Mouse (Mus musculus) heart, postnatal 0 days (tissue): ENCODE results near the gene Ctla4. TPM values are rescaled to one million over a fixed set of nuclear protein-coding genes. Genes with fewer than 3 reads are reported as not detected.

Experiments
- ATAC-seq: fragments of 200-750 bp; cut with Nextera tagmentation; 2 replicates; pipeline ENCODE4 v1.8.0; 2017; ENCODE audit warnings: low read depth, moderate number of reproducible peaks, moderate library complexity; ENCODE audit not compliant: insufficient read depth
- DNase-seq: peaks from one replicate; pipeline ENCODE4 v3.0.0-alpha.2; 2016; ENCODE audit warnings: low spot score
- H3K27ac ChIP-seq: fragments of 300-500 bp; sonication (generic); 2 replicates; pipeline ENCODE4 v1.5.1; 2014; ENCODE audit warnings: low read depth, mild to moderate bottlenecking
- H3K27me3 ChIP-seq: fragments of 300-500 bp; sonication (generic); 2 replicates; pipeline ENCODE4 v1.6.1; 2014; ENCODE audit warnings: low read length, mixed read lengths; ENCODE audit not compliant: control insufficient read depth, insufficient read depth
- H3K36me3 ChIP-seq: fragments of 300-500 bp; sonication (generic); replicated peaks from 2 replicates; pipeline ENCODE4 v1.6.1; 2014; ENCODE audit warnings: low read length, mixed read lengths; ENCODE audit not compliant: control insufficient read depth, insufficient read depth
- H3K4me1 ChIP-seq: fragments of 300-500 bp; sonication (generic); 2 replicates; pipeline ENCODE4 v1.6.1; 2014; ENCODE audit warnings: antibody characterized with exemption; ENCODE audit not compliant: control insufficient read depth, insufficient read depth
- H3K4me2 ChIP-seq: fragments of 300-500 bp; sonication (generic); 2 replicates; pipeline ENCODE4 v1.6.1; 2014; ENCODE audit warnings: low read depth, mild to moderate bottlenecking, low read length, moderate library complexity
- H3K4me3 ChIP-seq: fragments of 300-500 bp; sonication (generic); 2 replicates; pipeline ENCODE4 v1.5.1; 2014; ENCODE audit warnings: low read depth, low read length
- H3K9ac ChIP-seq: fragments of 300-500 bp; sonication (generic); replicated peaks from 2 replicates; pipeline ENCODE4 v1.6.1; 2014; ENCODE audit warnings: low read depth, low read length, mixed read lengths
- H3K9me3 ChIP-seq: fragments of 300-500 bp; sonication (generic); replicated peaks from 2 replicates; pipeline ENCODE4 v1.6.1; 2016; ENCODE audit warnings: low read length; ENCODE audit not compliant: control insufficient read depth
- CTCF ChIP-seq: IDR thresholded peaks from 2 replicates; pipeline ENCODE4 v1.5.1; 2016; ENCODE audit warnings: antibody characterized with exemption, control low read depth, low read depth
- EP300 ChIP-seq: IDR thresholded peaks from 2 replicates; pipeline ENCODE4 v1.6.1; 2016; ENCODE audit warnings: antibody characterized with exemption, low read depth
- WGBS: fragments of 180-500 bp; shearing (Covaris S2); extraction: QIAGEN DNeasy Blood & Tissue Kit; methylation state at CpG from one replicate; pipeline ENCODE4 v1.1.7; 2014; 5-methylcytosine and 5-hydroxymethylcytosine counted together
- polyA plus RNA-seq: library from polyadenylated mRNA; unstranded; fragments of >200 nt; fragmentation: Nextera tagmentation; extraction: Ambion mirVana; gene quantifications from 2 replicates; pipeline ENCODE4 v1.2.1, GENCODE M21; 2015
- total RNA-seq: library from RNA; depleted of rRNA; stranded (reverse); fragments of >200 nt; gene quantifications from 2 replicates; pipeline ENCODE4 v1.2.3, GENCODE M21; 2014; ENCODE audit warnings: low replicate concordance

Ctla4 gene
- total and polyA plus RNA-seq, 2 experiments from 2014 or later: not detected

DNA sequence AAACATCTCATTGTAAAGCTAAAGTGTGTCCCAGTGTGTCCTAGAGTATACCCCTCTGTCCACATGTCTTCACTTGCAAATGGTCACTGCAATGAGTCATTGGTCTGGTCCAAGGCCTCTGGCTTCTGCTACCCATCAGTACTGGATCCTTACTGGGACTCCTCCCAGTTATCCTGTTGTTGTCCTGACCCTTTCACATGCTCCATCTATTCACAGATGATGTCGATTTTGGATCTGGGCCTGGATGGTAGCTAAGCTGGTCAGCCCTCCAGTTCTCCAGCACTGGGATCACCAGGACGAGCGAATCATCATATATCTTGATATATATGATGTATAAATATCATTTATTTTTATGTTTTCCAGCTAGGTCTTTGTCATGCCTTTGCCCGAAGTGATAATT is 37.0 kb upstream of the Ctla4 start:
- Histone ChIP-seq H3K36me3 (no peaks in the 10 kb centered on the region), H3K9me3 (no peaks in the 10 kb centered on the region), H3K4me3 (no peak overlapping the region), H3K27ac (no peak overlapping the region), H3K27me3 (no peaks in the 10 kb centered on the region), H3K4me1 (peaks cover 29% of the 10 kb centered on the region), H3K4me2 (no peak overlapping the region), H3K9ac (no peak overlapping the region)
- no peak for TF ChIP-seq CTCF
- no peak for TF ChIP-seq EP300
- 91% methylated on average over 4 of the region's 4 CpGs for WGBS
- DNase-seq (no peak), ATAC-seq (no peak)

DNA sequence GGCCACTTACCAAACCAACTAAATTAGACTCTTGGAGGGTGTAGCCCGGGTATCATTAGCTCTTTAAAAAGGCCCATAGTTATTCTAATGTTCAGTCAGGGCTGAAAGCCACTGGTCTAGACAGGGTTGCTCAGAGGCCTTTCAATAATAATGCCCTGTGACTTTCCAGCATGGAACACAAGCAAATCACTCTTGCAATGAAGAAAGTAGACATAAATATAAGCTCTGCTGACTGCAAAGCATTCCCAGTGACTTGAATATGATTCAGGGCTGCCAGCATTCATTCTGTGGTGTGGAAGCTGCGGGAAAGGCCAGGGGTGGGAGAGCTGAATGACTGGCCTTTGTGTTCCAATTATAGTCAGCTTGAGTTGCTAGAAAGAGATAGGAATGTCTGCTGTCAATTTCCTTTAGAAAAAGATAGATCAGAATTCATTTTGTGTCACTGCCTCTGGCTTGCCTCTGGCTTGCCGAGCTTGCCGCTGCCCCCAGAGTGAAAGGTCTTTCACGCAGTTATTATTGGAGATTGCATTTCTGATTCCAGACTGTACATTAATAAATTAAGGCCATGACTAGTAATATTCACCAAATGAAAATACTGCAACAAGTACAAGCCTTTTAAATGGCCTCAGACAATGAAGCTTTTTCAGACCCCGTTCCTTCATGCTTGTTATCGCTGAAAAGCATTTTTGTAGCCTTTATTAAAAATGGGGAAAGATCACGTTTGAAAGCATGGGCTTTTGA is 35.6 kb upstream of the Ctla4 start:
- no peaks in the 10 kb centered on the region for H3K27me3 ChIP-seq
- no peak overlapping the region for H3K4me2 ChIP-seq
- peak; percentile 62 for DNase-seq
- 38% methylated on average over 8 of the region's 8 CpGs for WGBS
- H3K36me3 ChIP-seq: no peaks in the 10 kb centered on the region
- no peaks in the 10 kb centered on the region for H3K9me3 ChIP-seq
- peaks cover 29% of the 10 kb centered on the region for H3K4me1 ChIP-seq
- H3K27ac ChIP-seq: peak overlapping the region; percentile 52
- no peak for ATAC-seq
- no peak for TF ChIP-seq EP300
- H3K4me3 ChIP-seq: no peak overlapping the region
- no peak overlapping the region for H3K9ac ChIP-seq

DNA sequence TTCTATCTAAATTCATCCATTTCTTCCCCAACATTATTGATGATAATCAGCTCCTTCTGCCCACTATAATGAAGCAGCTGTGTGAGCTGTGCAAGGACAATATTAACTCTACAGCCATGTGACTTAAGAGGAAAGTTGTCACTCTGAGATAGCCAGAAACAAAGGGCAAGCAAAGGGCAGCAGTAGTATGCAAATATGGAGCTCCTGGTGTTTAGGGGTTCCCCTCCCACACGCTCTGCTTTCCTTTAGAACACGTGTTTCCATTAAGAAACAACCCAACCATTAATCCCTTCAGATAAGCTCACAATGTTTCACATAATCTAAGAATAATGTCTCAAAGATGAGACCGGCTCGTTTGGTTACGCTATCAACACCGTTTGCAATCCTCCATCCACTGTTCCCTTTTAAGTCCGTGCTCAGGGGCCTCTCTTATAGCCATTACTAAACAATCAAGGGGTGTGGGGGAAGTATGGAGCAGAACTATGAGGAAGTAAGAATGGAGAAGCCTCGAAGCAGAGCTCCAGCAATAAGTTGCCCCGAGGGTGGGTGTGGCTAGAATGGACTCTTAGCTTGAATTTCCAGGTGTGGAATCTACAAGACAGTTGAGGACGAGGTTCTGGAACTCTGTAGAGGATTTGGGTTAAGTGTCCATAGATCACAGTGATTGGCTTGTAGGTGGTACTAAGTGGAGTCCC is 34.6 kb upstream of the Ctla4 start:
- peaks cover 29% of the 10 kb centered on the region for H3K4me1 ChIP-seq
- no peak overlapping the region for H3K4me3 ChIP-seq
- no peak overlapping the region for H3K27ac ChIP-seq
- DNase-seq: no peak
- 41% methylated on average over 10 of the region's 10 CpGs for WGBS
- no peaks in the 10 kb centered on the region for H3K9me3 ChIP-seq
- H3K36me3 ChIP-seq: no peaks in the 10 kb centered on the region
- H3K4me2 ChIP-seq: no peak overlapping the region
- no peak for TF ChIP-seq CTCF
- no peaks in the 10 kb centered on the region for H3K27me3 ChIP-seq
- H3K9ac ChIP-seq: no peak overlapping the region
- no peak for ATAC-seq

DNA sequence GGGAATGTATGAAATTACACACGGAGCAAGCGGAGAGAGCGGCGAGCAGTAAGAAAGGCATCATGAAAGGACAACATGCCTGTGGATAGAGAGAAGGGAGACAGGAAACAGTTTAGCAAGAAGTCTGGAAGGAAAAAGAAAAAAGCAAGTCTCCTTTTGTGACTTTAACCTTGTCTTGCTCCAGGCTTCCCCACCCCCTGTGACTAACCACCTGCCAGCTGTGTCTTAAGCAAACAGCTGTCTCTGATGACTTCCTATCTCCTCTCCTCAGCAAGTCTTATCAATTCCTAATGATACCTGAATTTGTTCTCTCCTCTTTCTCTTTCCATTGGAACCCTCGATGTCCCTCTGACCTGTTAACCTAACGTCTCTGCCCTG is 34.0 kb upstream of the Ctla4 start:
- Histone ChIP-seq H3K27me3 (no peaks in the 10 kb centered on the region), H3K9ac (no peak overlapping the region), H3K4me3 (no peak overlapping the region), H3K4me1 (peaks cover 29% of the 10 kb centered on the region), H3K36me3 (no peaks in the 10 kb centered on the region), H3K27ac (peak overlapping the region; percentile 11; the same call in 1 of the 2 replicates), H3K9me3 (no peaks in the 10 kb centered on the region), H3K4me2 (no peak overlapping the region)
- no peak for ATAC-seq
- DNase-seq: no peak
- TF ChIP-seq CTCF (no peak), EP300 (no peak)
- 78% methylated on average over 6 of the region's 6 CpGs for WGBS

DNA sequence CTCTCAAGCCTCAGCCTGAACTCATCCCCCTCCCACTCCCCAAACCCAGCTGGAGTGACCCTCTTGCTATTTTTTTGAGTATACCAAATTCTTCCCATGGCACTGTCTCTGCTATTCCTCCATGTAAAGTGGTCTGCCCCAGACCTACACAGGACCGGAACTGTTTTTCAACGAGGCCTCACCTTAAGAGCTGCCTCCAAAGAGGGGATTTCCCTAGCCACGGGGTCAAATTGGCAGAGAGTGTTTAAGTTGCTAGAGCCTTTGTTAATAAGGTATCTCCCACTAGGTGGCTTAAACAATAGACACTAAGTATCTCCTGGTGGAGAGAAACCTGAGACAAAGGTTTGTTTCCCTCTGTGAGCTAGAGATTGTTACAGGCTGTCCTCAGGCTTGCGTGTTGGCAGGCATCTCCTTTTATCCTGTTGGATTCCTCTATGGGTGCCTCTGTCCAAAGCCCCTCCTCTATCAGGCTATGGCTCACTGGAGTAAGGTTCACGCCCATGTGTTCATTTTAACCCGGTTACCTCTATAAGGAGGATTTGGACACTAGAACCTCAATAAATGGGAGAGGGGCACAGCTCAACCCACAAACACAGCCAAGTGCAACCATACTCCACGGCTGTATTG is 33.4 kb upstream of the Ctla4 start:
- H3K27ac ChIP-seq: no peak overlapping the region
- ATAC-seq: peak; percentile 56
- no peak for DNase-seq
- no peak for TF ChIP-seq EP300
- 0 out of 2 replicates have a peak, but pooled peaks have one; percentile 5 for TF ChIP-seq CTCF
- no peak overlapping the region for H3K4me2 ChIP-seq
- no peaks in the 10 kb centered on the region for H3K27me3 ChIP-seq
- WGBS: 38% methylated on average over 7 of the region's 7 CpGs
- H3K9me3 ChIP-seq: no peaks in the 10 kb centered on the region
- H3K4me3 ChIP-seq: no peak overlapping the region
- peaks cover 33% of the 10 kb centered on the region for H3K4me1 ChIP-seq
- H3K36me3 ChIP-seq: no peaks in the 10 kb centered on the region
- no peak overlapping the region for H3K9ac ChIP-seq
